Mouse (Mus musculus): ENCODE measurements around the gene Idh1.

GRCm38 (mm10) chr1:65171579-65171978 lies 14.7 kb downstream of the Idh1 start:
- TF ChIP-seq USF1 (IDR thresholded peaks at IDR 0.05; ENCODE audit: low read depth, low read length) = no peak
- no peak for TF ChIP-seq POLR2A (IDR thresholded peaks at IDR 0.05; ENCODE audit: control insufficient read depth in 1 of 2, insufficient read depth in 1 of 2, low read depth in 1 of 2, low read length in 2 of 2, poor library complexity in 1 of 2)
- TF ChIP-seq NELFE (IDR thresholded peaks at IDR 0.05; ENCODE audit: low read depth, low read length) = no peak
- no peak for TF ChIP-seq CHD2 (IDR thresholded peaks at IDR 0.05; ENCODE audit: low read length)
- no peak for TF ChIP-seq BHLHE40 (IDR thresholded peaks at IDR 0.05; ENCODE audit: borderline replicate concordance, low read depth, low read length)
- TF ChIP-seq EP300 (IDR thresholded peaks at IDR 0.05; ENCODE audit: low read depth in 1 of 2, low read length in 2 of 2) = no peak
- no peak for TF ChIP-seq RAD21 (IDR thresholded peaks at IDR 0.05; ENCODE audit: low read depth, low read length)
- TF ChIP-seq E2F4 (IDR thresholded peaks at IDR 0.05; ENCODE audit: borderline replicate concordance, low read depth, low read length) = no peak
- TF ChIP-seq MAFK (IDR thresholded peaks at IDR 0.05; ENCODE audit: borderline replicate concordance, low read depth, low read length) = no peak
- no peak for TF ChIP-seq CTCF (IDR thresholded peaks at IDR 0.05 in 2 of 3, conservative IDR thresholded peaks at IDR 0.05 in 1 of 3; ENCODE audit: control insufficient read depth in 1 of 3, insufficient read depth in 1 of 3, low read depth in 2 of 3, low read length in 3 of 3, poor library complexity in 1 of 3, severe bottlenecking in 1 of 3)
